Mouse (Mus musculus): Measurements from ENCODE around the gene Bub3.

The Bub3 gene

GRCm38 (mm10) chr7:131556116-131556515, 3.9 kb upstream of the Bub3 start:
- DNase-seq (ENCODE audit: low spot score) = no peak

- DNase-seq (ENCODE audit: low spot score) = no peak
These were observed 3.3 kb upstream of the Bub3 start for GRCm38 (mm10) chr7:131556541-131557271.

GRCm38 (mm10) chr7:131557751-131558150, 2.3 kb upstream of the Bub3 start:
- DNase-seq (ENCODE audit: low spot score) = no peak

DNA sequence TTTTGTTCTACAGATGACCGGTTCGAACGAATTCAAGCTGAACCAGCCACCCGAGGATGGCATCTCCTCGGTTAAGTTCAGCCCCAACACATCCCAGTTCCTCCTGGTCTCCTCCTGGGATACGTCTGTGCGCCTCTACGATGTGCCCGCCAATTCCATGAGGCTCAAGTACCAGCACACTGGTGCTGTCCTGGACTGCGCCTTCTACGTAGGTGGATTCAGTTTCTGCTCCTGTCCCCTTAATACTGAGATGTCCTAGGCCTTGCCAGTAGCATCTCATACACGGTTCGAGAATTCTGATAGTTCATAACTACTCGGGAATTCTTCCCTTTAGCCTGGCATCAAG, 648 bp downstream of the Bub3 start:
- no peak for DNase-seq (ENCODE audit: low spot score)

GRCm38 (mm10) chr7:131575246-131575645, 15.2 kb downstream of the Bub3 start:
- no peak for DNase-seq (ENCODE audit: low spot score)

GRCm38 (mm10) chr7:131582178-131582577, 22.2 kb downstream of the Bub3 start:
- DNase-seq (ENCODE audit: low spot score) = no peak

GRCm38 (mm10) chr7:131585551-131585950, 25.5 kb downstream of the Bub3 start:
- DNase-seq (ENCODE audit: low spot score) = no peak

GRCm38 (mm10) chr7:131597779-131598482, 37.9 kb downstream of the Bub3 start:
- DNase-seq (ENCODE audit: low spot score) = no peak

- no peak for DNase-seq (ENCODE audit: low spot score)
These were observed 38.4 kb downstream of the Bub3 start for GRCm38 (mm10) chr7:131598483-131598824.

- DNase-seq (ENCODE audit: low spot score) = no peak
These were observed 42.1 kb downstream of the Bub3 start for GRCm38 (mm10) chr7:131602106-131602505.

- no peak for DNase-seq (ENCODE audit: low spot score)
These were observed 43.2 kb downstream of the Bub3 start for GRCm38 (mm10) chr7:131603186-131603585.

- DNase-seq (ENCODE audit: low spot score) = no peak
These were observed 44.9 kb downstream of the Bub3 start for GRCm38 (mm10) chr7:131604946-131605345.

DNA sequence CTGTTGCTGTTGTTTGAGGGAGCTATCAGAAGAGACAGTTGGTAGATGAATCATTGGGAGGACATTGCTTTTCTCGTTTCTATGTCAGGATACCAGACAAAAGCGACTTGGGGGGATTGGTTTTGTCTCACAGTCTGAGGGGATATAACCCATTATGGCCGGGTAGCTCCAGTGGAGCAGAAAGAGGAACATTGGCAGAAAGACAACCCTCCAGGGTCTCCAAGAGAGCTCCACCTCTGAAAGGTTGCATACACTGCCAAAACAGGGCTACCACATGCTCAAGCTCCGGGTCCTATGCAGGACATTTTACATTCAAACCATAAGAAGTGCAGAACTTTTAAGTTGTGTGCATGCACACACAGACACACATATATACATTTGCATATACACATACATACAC, 45.5 kb downstream of the Bub3 start:
- no peak for DNase-seq (ENCODE audit: low spot score)

- DNase-seq (ENCODE audit: low spot score) = no peak
These were observed 48.0 kb downstream of the Bub3 start for GRCm38 (mm10) chr7:131608049-131608448.

DNA sequence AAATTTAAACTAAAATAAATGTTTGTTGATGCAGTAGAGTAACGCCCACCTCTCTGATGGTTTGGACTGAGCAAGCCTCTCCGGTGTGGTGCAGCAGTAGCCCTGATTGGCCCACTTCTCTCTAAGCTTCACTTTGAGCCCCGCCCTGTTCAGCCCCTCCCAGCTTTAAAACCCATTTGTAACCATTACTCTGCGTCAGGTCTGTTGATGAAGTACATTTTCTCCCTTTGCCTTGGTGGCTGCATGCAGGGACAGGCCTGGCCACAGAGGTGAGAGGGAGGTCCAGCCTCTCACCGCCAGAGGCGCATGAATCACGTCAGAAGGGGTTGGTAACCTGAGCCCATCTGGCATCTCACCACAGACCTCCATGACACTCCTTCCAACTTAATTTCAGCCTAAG, 49.7 kb downstream of the Bub3 start:
- no peak for DNase-seq (ENCODE audit: low spot score)

Data from testis, postnatal 14 days (tissue).